In the genomic region with DNA sequence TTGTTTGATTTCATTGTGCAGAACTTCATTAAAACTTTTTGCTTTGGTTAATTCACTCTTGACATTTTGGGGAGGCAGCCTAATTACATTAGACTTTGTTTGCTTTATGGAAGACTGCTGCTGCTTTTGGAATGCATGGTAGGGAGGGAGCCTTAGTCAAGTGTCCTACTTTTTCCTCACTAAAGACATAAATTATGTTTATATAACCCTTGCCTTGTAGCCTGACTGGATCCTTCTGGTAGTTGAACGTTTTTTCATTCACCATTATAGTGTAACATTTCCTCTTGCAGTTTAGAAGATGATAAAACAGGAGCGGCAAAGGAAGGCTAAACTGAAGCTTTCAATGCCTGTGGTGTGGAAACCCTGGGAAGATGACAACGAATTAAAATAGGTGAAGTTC, we compare ENCODE assay signal across 8 mouse cellular contexts. TPM values are rescaled to one million over a fixed set of nuclear protein-coding genes. Genes with fewer than 3 reads are reported as not detected.
DNase-seq lines count a peak whose midpoint lies in the region; ATAC-seq and TF ChIP-seq lines count a peak whose summit lies in the region.

No protein-coding gene starts in this region.

- no peaks in the 10 kb centered on the region for H3K27me3 ChIP-seq in kidney, postnatal 0 days (ENCODE audit: insufficient read depth, low read length)
- no peaks in the 10 kb centered on the region for H3K27me3 ChIP-seq in embryonic facial prominence, embryonic 12.5 days
- no peaks in the 10 kb centered on the region for H3K27me3 ChIP-seq in intestine, embryonic 16.5 days (replicated peaks; ENCODE audit: control insufficient read depth, insufficient read depth, low read length)

- H3K27ac ChIP-seq in kidney, postnatal 0 days = peak overlapping the region; percentile 98
- peak overlapping the region; percentile 83 for H3K27ac ChIP-seq in embryonic facial prominence, embryonic 12.5 days
- H3K27ac ChIP-seq in intestine, embryonic 16.5 days (ENCODE audit: low read length) = peak overlapping the region; percentile 93

- peak; percentile 27; the same call in 1 of the 2 replicates for ATAC-seq in kidney, postnatal 0 days (replicated peaks; ENCODE audit: low FRiP score, low read depth)
- ATAC-seq in embryonic facial prominence, embryonic 12.5 days (ENCODE audit: insufficient number of reproducible peaks, insufficient read depth, low FRiP score, low TSS enrichment) = no peak
- no peak for ATAC-seq in intestine, embryonic 16.5 days

- H3K9me3 ChIP-seq in kidney, postnatal 0 days (replicated peaks; ENCODE audit: low read length) = no peaks in the 10 kb centered on the region
- H3K9me3 ChIP-seq in embryonic facial prominence, embryonic 12.5 days = no peaks in the 10 kb centered on the region
- no peaks in the 10 kb centered on the region for H3K9me3 ChIP-seq in intestine, embryonic 16.5 days (ENCODE audit: control insufficient read depth, low read length)

- peak overlapping the region; percentile 90 for H3K9ac ChIP-seq in kidney, postnatal 0 days (ENCODE audit: low read depth, low read length)
- H3K9ac ChIP-seq in embryonic facial prominence, embryonic 12.5 days = peak overlapping the region; percentile 84
- peak overlapping the region; percentile 97 for H3K9ac ChIP-seq in intestine, embryonic 16.5 days (ENCODE audit: low read depth, low read length)

- TF ChIP-seq CTCF in kidney, postnatal 0 days (IDR thresholded peaks at IDR 0.05; ENCODE audit: low read depth) = no peak

- peaks cover 11% of the 10 kb centered on the region; the same call in 1 of the 2 replicates for H3K4me1 ChIP-seq in kidney, postnatal 0 days (replicated peaks; ENCODE audit: insufficient read depth, low read length)
- peaks cover 9% of the 10 kb centered on the region for H3K4me1 ChIP-seq in embryonic facial prominence, embryonic 12.5 days
- H3K4me1 ChIP-seq in intestine, embryonic 16.5 days (ENCODE audit: control insufficient read depth, insufficient read depth, low read length) = peaks cover 11% of the 10 kb centered on the region

- peak; percentile 96 for DNase-seq in kidney, postnatal 0 days (ENCODE audit: low spot score)
- no peak for DNase-seq in kidney, adult 11 months
- DNase-seq in naive thymus-derived CD4-positive, alpha-beta T cell, adult 2 months (ENCODE audit: low read depth) = peak; percentile 17
- no peak for DNase-seq in adrenal gland, adult 18-20 months (ENCODE audit: low spot score in 2 of 2)
- no peak for DNase-seq in ovary, postnatal 36 days (ENCODE audit: low spot score)
- no peak for DNase-seq in spleen, postnatal 4 days (ENCODE audit: low spot score in 2 of 2)

- no peaks in the 10 kb centered on the region for H3K36me3 ChIP-seq in kidney, postnatal 0 days (ENCODE audit: insufficient read depth, low read length)
- H3K36me3 ChIP-seq in embryonic facial prominence, embryonic 12.5 days = no peaks in the 10 kb centered on the region
- H3K36me3 ChIP-seq in intestine, embryonic 16.5 days (ENCODE audit: control insufficient read depth, insufficient read depth, low read length) = no peaks in the 10 kb centered on the region

- peak overlapping the region; percentile 94 for H3K4me2 ChIP-seq in kidney, postnatal 0 days (ENCODE audit: low read length)
- H3K4me2 ChIP-seq in embryonic facial prominence, embryonic 12.5 days (replicated peaks) = peak overlapping the region; percentile 77
- peak overlapping the region; percentile 87 for H3K4me2 ChIP-seq in intestine, embryonic 16.5 days (ENCODE audit: low read depth, low read length)

- WGBS in kidney, postnatal 0 days = under 1% methylated on average over 3 of the region's 3 CpGs
- 6% methylated on average over 3 of the region's 3 CpGs for WGBS in embryonic facial prominence, embryonic 12.5 days
- under 1% methylated on average over 3 of the region's 3 CpGs for WGBS in intestine, embryonic 16.5 days

- peak overlapping the region; percentile 82 for H3K4me3 ChIP-seq in kidney, postnatal 0 days (replicated peaks; ENCODE audit: low read depth, low read length)
- peak overlapping the region; percentile 86 for H3K4me3 ChIP-seq in embryonic facial prominence, embryonic 12.5 days
- H3K4me3 ChIP-seq in intestine, embryonic 16.5 days (ENCODE audit: low read length) = peak overlapping the region; percentile 97

RNA-seq across cellular contexts. Expression of a gene that starts 0.4 kb away (rescaled TPM):
- 18.2 and 20.9 TPM in 2 replicates for polyA plus RNA-seq in kidney, postnatal 0 days (2015; fragmentation: Nextera tagmentation; extraction: Ambion mirVana)
- polyA plus RNA-seq in embryonic facial prominence, embryonic 12.5 days (2016; fragmentation: Nextera tagmentation; extraction: Ambion mirVana) = 10.3 and 10.6 TPM in 2 replicates
- 13.9 and 16.6 TPM in 2 replicates for polyA plus RNA-seq in intestine, embryonic 16.5 days (2015; fragmentation: Nextera tagmentation; extraction: Ambion mirVana)
- total RNA-seq in adrenal gland, adult 18-20 months (2021) = 100 to 1,000 TPM; 152 to 173 TPM

Comparison
In these comparisons a context has a peak if more than half of its experiments do, and no peak if none do; other contexts are left out.
1. DNase-seq: peak in kidney, postnatal 0 days (single experiment) and naive thymus-derived CD4-positive, alpha-beta T cell, adult 2 months (single experiment); none in kidney, adult 11 months (single experiment), adrenal gland, adult 18-20 months (0 of 2), ovary, postnatal 36 days (single experiment) and spleen, postnatal 4 days (0 of 2).
2. Peak in every context shown above with its lines, with median percentiles within 50 percentile points of each other: H3K27ac ChIP-seq, H3K4me2 ChIP-seq, H3K4me3 ChIP-seq and H3K9ac ChIP-seq.